Mouse (Mus musculus): ENCODE results near the gene Fbp2. TPM values are rescaled to one million over a fixed set of nuclear protein-coding genes. Genes with fewer than 3 reads are reported as not detected.

The Fbp2 gene
- total and polyA plus RNA-seq, 2 experiments from 2014 or later, result 0.78 to 1.1 TPM

DNA sequence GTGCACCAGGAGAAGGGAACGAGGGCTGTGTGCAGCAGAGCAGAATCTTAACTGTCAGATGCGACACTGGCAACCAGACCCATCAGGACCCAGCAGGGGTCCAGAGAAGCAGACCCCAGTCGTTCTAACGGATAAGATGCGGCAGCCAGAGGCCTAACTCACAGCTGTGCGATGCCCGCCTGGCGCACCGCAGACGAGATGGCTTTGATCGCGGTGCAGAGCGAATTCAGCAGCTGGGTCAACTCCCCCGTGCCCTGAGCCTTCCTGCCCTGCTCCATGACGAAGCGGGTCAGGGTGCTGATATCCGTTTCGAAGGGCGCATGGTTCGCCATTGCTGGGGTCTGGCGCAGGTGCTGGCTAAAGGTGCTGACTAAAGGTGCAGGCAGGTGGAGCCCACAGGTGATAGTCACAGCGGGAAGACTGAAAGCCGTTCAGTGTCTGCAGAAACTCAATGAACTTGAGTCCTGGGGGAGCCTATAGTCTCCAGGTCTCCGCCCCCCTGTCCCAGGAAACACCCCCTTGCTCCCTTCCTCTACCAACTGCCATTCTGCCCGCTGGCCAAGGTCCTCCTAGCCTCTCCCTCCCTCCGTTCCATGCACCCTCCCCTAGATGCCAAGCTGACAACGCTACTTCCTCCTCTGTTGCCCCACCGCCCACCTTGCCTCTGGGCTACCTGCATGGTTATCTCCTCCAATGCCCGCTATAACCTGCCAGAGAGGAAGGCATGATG, 29.7 kb upstream of the Fbp2 start, which contains the start of gene Fbp1:
TSS of gene Fbp1 (minus strand) at position 571 of the 730 bp plus-strand sequence.
- Histone ChIP-seq H3K9me3 (ENCODE audit: low read length) (peaks cover 5% of the 10 kb centered on the region; the same call in 1 of the 2 replicates), H3K4me2 (ENCODE audit: low read depth, low read length) (peak within 1 kb of the TSS; percentile 60), H3K9ac (replicated peaks; ENCODE audit: low read length) (peak within 1 kb of the TSS; percentile 38; the same call in 1 of the 2 replicates), H3K36me3 (ENCODE audit: insufficient read depth, low read length) (no peaks in the 10 kb centered on the region), H3K27ac (no peak within 1 kb of the TSS), H3K4me1 (ENCODE audit: insufficient read depth, low read length) (peaks cover 6% of the 10 kb centered on the region; the same call in 1 of the 2 replicates), H3K4me3 (ENCODE audit: low read length) (peak within 1 kb of the TSS; percentile 35), H3K27me3 (ENCODE audit: insufficient read depth, low read length) (no peaks in the 10 kb centered on the region)
- peak; percentile 68 for ATAC-seq
- no peak for TF ChIP-seq CTCF (IDR thresholded peaks at IDR 0.05; ENCODE audit: low read depth)
- WGBS, result 6% methylated on average over 28 of the region's 29 CpGs
- peak; percentile 22 for DNase-seq (ENCODE audit: low spot score)

DNA sequence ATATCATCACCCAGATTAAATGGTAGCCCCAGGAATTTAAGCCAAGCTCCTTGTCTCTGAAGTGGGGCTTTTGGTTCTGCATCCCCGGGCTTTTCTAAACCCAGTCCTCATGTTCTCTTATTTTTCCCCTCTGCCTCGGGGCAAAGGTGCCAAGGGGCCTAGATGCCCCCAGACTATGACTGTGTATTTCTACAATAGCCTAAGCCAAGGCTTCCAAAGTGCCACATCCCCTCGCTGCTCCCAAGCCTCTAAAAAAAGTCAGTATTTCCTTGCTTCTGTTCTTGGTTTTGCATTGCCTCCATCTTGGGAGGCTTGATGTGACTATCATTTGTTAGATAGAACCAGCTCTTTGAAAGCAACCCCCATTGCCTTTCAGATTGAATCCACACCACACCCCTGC, 26.3 kb upstream of the Fbp2 start:
- peaks cover 6% of the 10 kb centered on the region; the same call in 1 of the 2 replicates for H3K4me1 ChIP-seq (ENCODE audit: insufficient read depth, low read length)
- H3K4me3 ChIP-seq (ENCODE audit: low read length), result no peak overlapping the region
- WGBS, result 83% methylated on average over 3 of the region's 3 CpGs
- H3K9ac ChIP-seq (replicated peaks; ENCODE audit: low read length), result no peak overlapping the region
- DNase-seq (ENCODE audit: low spot score), result no peak
- no peak for TF ChIP-seq CTCF (IDR thresholded peaks at IDR 0.05; ENCODE audit: low read depth)
- H3K36me3 ChIP-seq (ENCODE audit: insufficient read depth, low read length), result no peaks in the 10 kb centered on the region
- ATAC-seq, result no peak
- no peaks in the 10 kb centered on the region for H3K9me3 ChIP-seq (ENCODE audit: low read length)
- no peak overlapping the region for H3K4me2 ChIP-seq (ENCODE audit: low read depth, low read length)
- no peaks in the 10 kb centered on the region for H3K27me3 ChIP-seq (ENCODE audit: insufficient read depth, low read length)
- no peak overlapping the region for H3K27ac ChIP-seq

DNA sequence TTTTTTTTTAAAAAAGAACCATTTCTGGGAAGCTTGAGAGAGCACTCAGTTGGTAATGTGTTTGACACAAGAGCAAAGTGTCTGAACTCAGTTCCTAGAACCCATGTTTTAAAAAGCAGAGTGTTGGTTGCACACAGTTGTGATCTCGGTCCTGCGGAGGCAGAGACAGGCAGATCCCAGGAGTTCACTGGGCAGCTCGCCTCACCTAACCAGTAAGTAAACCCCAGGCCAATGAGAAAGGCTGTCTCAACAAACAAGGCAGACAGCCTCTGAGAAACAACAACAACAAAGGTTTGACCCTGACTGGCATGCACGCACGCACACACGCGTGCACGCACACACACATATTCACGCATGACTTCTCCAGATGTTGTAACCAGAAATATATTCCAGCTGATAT, 25.7 kb upstream of the Fbp2 start:
- Histone ChIP-seq H3K4me3 (ENCODE audit: low read length) (no peak overlapping the region), H3K36me3 (ENCODE audit: insufficient read depth, low read length) (no peaks in the 10 kb centered on the region), H3K4me2 (ENCODE audit: low read depth, low read length) (no peak overlapping the region), H3K9me3 (ENCODE audit: low read length) (no peaks in the 10 kb centered on the region), H3K9ac (replicated peaks; ENCODE audit: low read length) (no peak overlapping the region), H3K27me3 (ENCODE audit: insufficient read depth, low read length) (no peaks in the 10 kb centered on the region), H3K27ac (no peak overlapping the region), H3K4me1 (ENCODE audit: insufficient read depth, low read length) (peaks cover 6% of the 10 kb centered on the region; the same call in 1 of the 2 replicates)
- 92% methylated on average over 9 of the region's 9 CpGs for WGBS
- no peak for TF ChIP-seq CTCF (IDR thresholded peaks at IDR 0.05; ENCODE audit: low read depth)
- no peak for DNase-seq (ENCODE audit: low spot score)
- no peak for ATAC-seq

DNA sequence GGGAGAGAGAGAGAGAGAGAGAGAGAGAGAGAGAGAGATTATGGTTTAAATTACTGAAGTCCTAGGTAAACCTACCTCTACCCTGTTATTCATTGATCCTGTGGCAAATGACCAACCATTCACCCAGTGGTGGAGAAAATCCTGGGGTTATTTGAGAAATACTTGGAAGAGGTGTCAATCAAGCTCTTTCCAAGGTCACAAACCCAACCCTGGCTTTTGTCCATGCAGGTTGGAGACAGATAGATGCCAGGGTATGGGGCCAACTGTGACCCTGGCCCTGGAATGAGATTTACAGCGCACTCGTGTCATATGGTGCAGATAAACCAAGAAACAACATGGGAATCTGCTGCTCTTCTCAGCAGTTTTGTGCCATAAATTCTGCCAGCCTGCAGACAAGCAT, 25.2 kb upstream of the Fbp2 start:
- TF ChIP-seq CTCF (IDR thresholded peaks at IDR 0.05; ENCODE audit: low read depth), result no peak
- Histone ChIP-seq H3K9me3 (ENCODE audit: low read length) (no peaks in the 10 kb centered on the region), H3K4me3 (ENCODE audit: low read length) (no peak overlapping the region), H3K9ac (replicated peaks; ENCODE audit: low read length) (no peak overlapping the region), H3K27ac (no peak overlapping the region), H3K36me3 (ENCODE audit: insufficient read depth, low read length) (no peaks in the 10 kb centered on the region), H3K4me2 (ENCODE audit: low read depth, low read length) (no peak overlapping the region), H3K27me3 (ENCODE audit: insufficient read depth, low read length) (no peaks in the 10 kb centered on the region), H3K4me1 (ENCODE audit: insufficient read depth, low read length) (peaks cover 6% of the 10 kb centered on the region; the same call in 1 of the 2 replicates)
- DNase-seq (ENCODE audit: low spot score), result no peak
- WGBS, result 69% methylated on average over 2 of the region's 2 CpGs
- ATAC-seq, result no peak

DNA sequence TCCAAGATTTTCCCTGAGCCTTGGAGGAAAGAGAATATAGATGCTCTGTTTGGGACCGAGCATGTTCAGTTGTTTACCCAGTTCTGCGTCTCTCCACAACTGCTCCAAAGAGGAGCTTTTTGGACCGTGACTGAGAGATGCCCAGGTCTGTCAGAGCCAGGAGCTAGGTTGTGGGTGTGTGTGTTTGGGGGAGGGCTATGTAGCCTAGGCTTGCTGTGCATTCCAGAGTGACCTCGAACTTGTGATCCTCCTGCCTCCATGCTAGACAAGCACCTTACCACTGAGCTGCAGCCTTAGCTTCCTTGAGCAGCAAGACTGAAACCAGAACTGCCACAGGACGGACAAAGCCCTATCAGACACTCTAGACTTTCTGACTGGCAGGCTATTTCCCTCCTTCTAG, 24.6 kb upstream of the Fbp2 start:
- H3K4me1 ChIP-seq (ENCODE audit: insufficient read depth, low read length), result peaks cover 3% of the 10 kb centered on the region; the same call in 1 of the 2 replicates
- H3K9me3 ChIP-seq (ENCODE audit: low read length), result no peaks in the 10 kb centered on the region
- H3K9ac ChIP-seq (replicated peaks; ENCODE audit: low read length), result no peak overlapping the region
- H3K4me2 ChIP-seq (ENCODE audit: low read depth, low read length), result no peak overlapping the region
- H3K27ac ChIP-seq, result no peak overlapping the region
- H3K27me3 ChIP-seq (ENCODE audit: insufficient read depth, low read length), result no peaks in the 10 kb centered on the region
- TF ChIP-seq CTCF (IDR thresholded peaks at IDR 0.05; ENCODE audit: low read depth), result no peak
- no peak for ATAC-seq
- no peaks in the 10 kb centered on the region for H3K36me3 ChIP-seq (ENCODE audit: insufficient read depth, low read length)
- WGBS, result 82% methylated on average over 5 of the region's 5 CpGs
- DNase-seq (ENCODE audit: low spot score), result no peak
- no peak overlapping the region for H3K4me3 ChIP-seq (ENCODE audit: low read length)

DNA sequence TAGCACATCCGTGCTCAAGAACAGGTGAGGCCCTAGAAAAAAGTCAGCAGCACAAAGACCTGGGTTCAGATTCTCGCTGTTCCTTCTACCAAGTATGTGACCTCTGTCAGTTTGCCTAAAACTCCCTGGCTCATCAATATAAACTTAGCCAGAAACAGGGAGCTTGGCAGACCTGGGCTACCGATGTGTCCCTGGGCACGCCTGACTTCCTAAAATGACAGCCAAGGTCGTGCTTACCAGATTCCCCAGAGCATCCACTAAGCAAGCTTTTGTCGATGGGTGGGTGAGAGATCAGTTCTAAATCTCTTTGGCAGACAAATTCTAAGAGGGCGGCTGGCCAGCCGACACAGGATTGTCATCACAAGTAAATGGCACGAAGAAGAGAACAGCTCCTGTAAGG, 23.1 kb upstream of the Fbp2 start:
- ATAC-seq (no peak), DNase-seq (ENCODE audit: low spot score) (no peak)
- H3K9ac ChIP-seq (replicated peaks; ENCODE audit: low read length), result no peak overlapping the region
- no peak overlapping the region for H3K4me2 ChIP-seq (ENCODE audit: low read depth, low read length)
- H3K27ac ChIP-seq, result no peak overlapping the region
- no peaks in the 10 kb centered on the region for H3K36me3 ChIP-seq (ENCODE audit: insufficient read depth, low read length)
- no peaks in the 10 kb centered on the region for H3K27me3 ChIP-seq (ENCODE audit: insufficient read depth, low read length)
- H3K9me3 ChIP-seq (ENCODE audit: low read length), result no peaks in the 10 kb centered on the region
- no peaks in the 10 kb centered on the region for H3K4me1 ChIP-seq (ENCODE audit: insufficient read depth, low read length)
- no peak for TF ChIP-seq CTCF (IDR thresholded peaks at IDR 0.05; ENCODE audit: low read depth)
- WGBS, result 80% methylated on average over 9 of the region's 9 CpGs
- H3K4me3 ChIP-seq (ENCODE audit: low read length), result no peak overlapping the region
